Mouse (Mus musculus): ENCODE measurements around the gene Hnrnpa3. TPM values are rescaled to one million over a fixed set of nuclear protein-coding genes. Genes with fewer than 3 reads are reported as not detected.
"Not testable (repeated sequence)": the region's sequence is repeated elsewhere in the genome, so short reads cannot be mapped to it uniquely, and the experiment has no call there.

Gene Hnrnpa3
- polyA plus RNA-seq, 1 experiment from 2014 or later, result 260 TPM

GRCm38 (mm10) chr2:75694926-75695325 lies 35.9 kb downstream of the Hnrnpa3 start:
- not testable (repeated sequence) for H3K4me2 ChIP-seq (ENCODE audit: low read depth, low read length); H3K36me3 ChIP-seq (ENCODE audit: control insufficient read depth, insufficient read depth, low read length); H3K9me3 ChIP-seq (replicated peaks; ENCODE audit: control insufficient read depth, low read length); H3K9ac ChIP-seq (ENCODE audit: low read length); H3K27me3 ChIP-seq (ENCODE audit: control insufficient read depth, insufficient read depth, low read length); H3K4me3 ChIP-seq (replicated peaks; ENCODE audit: low read length); H3K27ac ChIP-seq (ENCODE audit: low read length)
- H3K4me1 ChIP-seq (ENCODE audit: control insufficient read depth, insufficient read depth, low read length), result peaks cover 46% of the 10 kb centered on the region
- ATAC-seq (ENCODE audit: insufficient read depth, low FRiP score), result peak; percentile 53; the same call in 1 of the 2 replicates
- WGBS, result 60% methylated on average over 3 of the region's 3 CpGs

GRCm38 (mm10) chr2:75695676-75696350 lies 36.8 kb downstream of the Hnrnpa3 start:
- Histone ChIP-seq H3K4me2 (ENCODE audit: low read depth, low read length) (peak overlapping the region; percentile 3; the same call in 1 of the 2 replicates), H3K9ac (ENCODE audit: low read length) (peak overlapping the region; percentile 36; the same call in 1 of the 2 replicates), H3K27me3 (ENCODE audit: control insufficient read depth, insufficient read depth, low read length) (no peaks in the 10 kb centered on the region), H3K27ac (ENCODE audit: low read length) (peak overlapping the region; percentile 44; the same call in 1 of the 2 replicates), H3K9me3 (replicated peaks; ENCODE audit: control insufficient read depth, low read length) (no peaks in the 10 kb centered on the region), H3K4me1 (ENCODE audit: control insufficient read depth, insufficient read depth, low read length) (peaks cover 50% of the 10 kb centered on the region), H3K36me3 (ENCODE audit: control insufficient read depth, insufficient read depth, low read length) (no peaks in the 10 kb centered on the region), H3K4me3 (replicated peaks; ENCODE audit: low read length) (no peak overlapping the region)
- ATAC-seq (ENCODE audit: insufficient read depth, low FRiP score), result no peak
- 39% methylated on average over 9 of the region's 9 CpGs for WGBS

- Histone ChIP-seq H3K27me3 (ENCODE audit: control insufficient read depth, insufficient read depth, low read length) (no peaks in the 10 kb centered on the region), H3K9me3 (replicated peaks; ENCODE audit: control insufficient read depth, low read length) (no peaks in the 10 kb centered on the region), H3K4me3 (replicated peaks; ENCODE audit: low read length) (no peak overlapping the region), H3K9ac (ENCODE audit: low read length) (peak overlapping the region; percentile 36; the same call in 1 of the 2 replicates), H3K4me2 (ENCODE audit: low read depth, low read length) (peak overlapping the region; percentile 3; the same call in 1 of the 2 replicates), H3K4me1 (ENCODE audit: control insufficient read depth, insufficient read depth, low read length) (peaks cover 55% of the 10 kb centered on the region), H3K27ac (ENCODE audit: low read length) (peak overlapping the region; percentile 44), H3K36me3 (ENCODE audit: control insufficient read depth, insufficient read depth, low read length) (no peaks in the 10 kb centered on the region)
- no peak for ATAC-seq (ENCODE audit: insufficient read depth, low FRiP score)
- 50% methylated on average over 5 of the region's 5 CpGs for WGBS
Observed at GRCm38 (mm10) chr2:75696371-75696770, 37.3 kb downstream of the Hnrnpa3 start.

GRCm38 (mm10) chr2:75697222-75697621 lies 38.2 kb downstream of the Hnrnpa3 start:
- Histone ChIP-seq H3K27me3 (ENCODE audit: control insufficient read depth, insufficient read depth, low read length) (no peaks in the 10 kb centered on the region), H3K27ac (ENCODE audit: low read length) (peak overlapping the region; percentile 30; the same call in 1 of the 2 replicates), H3K4me1 (ENCODE audit: control insufficient read depth, insufficient read depth, low read length) (peaks cover 61% of the 10 kb centered on the region), H3K4me2 (ENCODE audit: low read depth, low read length) (peak overlapping the region; percentile 20; the same call in 1 of the 2 replicates), H3K9ac (ENCODE audit: low read length) (no peak overlapping the region), H3K4me3 (replicated peaks; ENCODE audit: low read length) (no peak overlapping the region), H3K36me3 (ENCODE audit: control insufficient read depth, insufficient read depth, low read length) (no peaks in the 10 kb centered on the region), H3K9me3 (replicated peaks; ENCODE audit: control insufficient read depth, low read length) (no peaks in the 10 kb centered on the region)
- ATAC-seq (ENCODE audit: insufficient read depth, low FRiP score), result peak; percentile 34
- 58% methylated on average over 3 of the region's 3 CpGs for WGBS

GRCm38 (mm10) chr2:75698007-75698406 lies 38.9 kb downstream of the Hnrnpa3 start:
- H3K4me2 ChIP-seq (ENCODE audit: low read depth, low read length), result peak overlapping the region; percentile 20
- H3K9me3 ChIP-seq (replicated peaks; ENCODE audit: control insufficient read depth, low read length), result no peaks in the 10 kb centered on the region
- H3K9ac ChIP-seq (ENCODE audit: low read length), result peak overlapping the region; percentile 46; the same call in 1 of the 2 replicates
- 56% methylated on average over 4 of the region's 4 CpGs for WGBS
- no peak for ATAC-seq (ENCODE audit: insufficient read depth, low FRiP score)
- no peaks in the 10 kb centered on the region for H3K36me3 ChIP-seq (ENCODE audit: control insufficient read depth, insufficient read depth, low read length)
- H3K4me3 ChIP-seq (replicated peaks; ENCODE audit: low read length), result no peak overlapping the region
- peaks cover 60% of the 10 kb centered on the region for H3K4me1 ChIP-seq (ENCODE audit: control insufficient read depth, insufficient read depth, low read length)
- peak overlapping the region; percentile 39; the same call in 1 of the 2 replicates for H3K27ac ChIP-seq (ENCODE audit: low read length)
- no peaks in the 10 kb centered on the region for H3K27me3 ChIP-seq (ENCODE audit: control insufficient read depth, insufficient read depth, low read length)

GRCm38 (mm10) chr2:75698874-75699273 lies 39.8 kb downstream of the Hnrnpa3 start:
- H3K4me3 ChIP-seq (replicated peaks; ENCODE audit: low read length), result no peak overlapping the region
- ATAC-seq (ENCODE audit: insufficient read depth, low FRiP score), result no peak
- no peaks in the 10 kb centered on the region for H3K36me3 ChIP-seq (ENCODE audit: control insufficient read depth, insufficient read depth, low read length)
- no peaks in the 10 kb centered on the region for H3K9me3 ChIP-seq (replicated peaks; ENCODE audit: control insufficient read depth, low read length)
- H3K27me3 ChIP-seq (ENCODE audit: control insufficient read depth, insufficient read depth, low read length), result no peaks in the 10 kb centered on the region
- H3K4me2 ChIP-seq (ENCODE audit: low read depth, low read length), result peak overlapping the region; percentile 2; the same call in 1 of the 2 replicates
- peaks cover 51% of the 10 kb centered on the region for H3K4me1 ChIP-seq (ENCODE audit: control insufficient read depth, insufficient read depth, low read length)
- 80% methylated on average over 3 of the region's 3 CpGs for WGBS
- H3K27ac ChIP-seq (ENCODE audit: low read length), result peak overlapping the region; percentile 7; the same call in 1 of the 2 replicates
- H3K9ac ChIP-seq (ENCODE audit: low read length), result no peak overlapping the region

- peak overlapping the region; percentile 95 for H3K4me3 ChIP-seq (replicated peaks; ENCODE audit: low read length)
- 82% methylated on average over 3 of the region's 3 CpGs for WGBS
- no peaks in the 10 kb centered on the region for H3K9me3 ChIP-seq (replicated peaks; ENCODE audit: control insufficient read depth, low read length)
- no peak overlapping the region for H3K27ac ChIP-seq (ENCODE audit: low read length)
- H3K4me2 ChIP-seq (ENCODE audit: low read depth, low read length), result peak overlapping the region; percentile 86
- H3K27me3 ChIP-seq (ENCODE audit: control insufficient read depth, insufficient read depth, low read length), result no peaks in the 10 kb centered on the region
- no peak for ATAC-seq (ENCODE audit: insufficient read depth, low FRiP score)
- H3K4me1 ChIP-seq (ENCODE audit: control insufficient read depth, insufficient read depth, low read length), result peaks cover 50% of the 10 kb centered on the region
- H3K36me3 ChIP-seq (ENCODE audit: control insufficient read depth, insufficient read depth, low read length), result no peaks in the 10 kb centered on the region
- H3K9ac ChIP-seq (ENCODE audit: low read length), result 0 out of 2 replicates have a peak overlapping the region, but pooled peaks have one; percentile 40
Observed at GRCm38 (mm10) chr2:75700543-75700942, 41.5 kb downstream of the Hnrnpa3 start.

- Histone ChIP-seq H3K9ac (ENCODE audit: low read length) (peak overlapping the region; percentile 62), H3K4me2 (ENCODE audit: low read depth, low read length) (peak overlapping the region; percentile 86), H3K36me3 (ENCODE audit: control insufficient read depth, insufficient read depth, low read length) (no peaks in the 10 kb centered on the region), H3K9me3 (replicated peaks; ENCODE audit: control insufficient read depth, low read length) (no peaks in the 10 kb centered on the region), H3K4me3 (replicated peaks; ENCODE audit: low read length) (peak overlapping the region; percentile 95), H3K4me1 (ENCODE audit: control insufficient read depth, insufficient read depth, low read length) (peaks cover 44% of the 10 kb centered on the region), H3K27me3 (ENCODE audit: control insufficient read depth, insufficient read depth, low read length) (no peaks in the 10 kb centered on the region), H3K27ac (ENCODE audit: low read length) (peak overlapping the region; percentile 54; the same call in 1 of the 2 replicates)
- WGBS, result 56% methylated on average over 3 of the region's 3 CpGs
- ATAC-seq (ENCODE audit: insufficient read depth, low FRiP score), result no peak
Observed at GRCm38 (mm10) chr2:75701207-75701606, 42.1 kb downstream of the Hnrnpa3 start.

GRCm38 (mm10) chr2:75701822-75702587 lies 42.9 kb downstream of the Hnrnpa3 start:
- Histone ChIP-seq H3K27ac (ENCODE audit: low read length) (peak overlapping the region; percentile 38), H3K4me1 (ENCODE audit: control insufficient read depth, insufficient read depth, low read length) (peaks cover 45% of the 10 kb centered on the region), H3K9ac (ENCODE audit: low read length) (peak overlapping the region; percentile 99), H3K4me2 (ENCODE audit: low read depth, low read length) (peak overlapping the region; percentile 86), H3K36me3 (ENCODE audit: control insufficient read depth, insufficient read depth, low read length) (no peaks in the 10 kb centered on the region), H3K4me3 (replicated peaks; ENCODE audit: low read length) (peak overlapping the region; percentile 95), H3K9me3 (replicated peaks; ENCODE audit: control insufficient read depth, low read length) (no peaks in the 10 kb centered on the region), H3K27me3 (ENCODE audit: control insufficient read depth, insufficient read depth, low read length) (no peaks in the 10 kb centered on the region)
- WGBS, result 42% methylated on average over 9 of the region's 9 CpGs
- no peak for ATAC-seq (ENCODE audit: insufficient read depth, low FRiP score)

Measured in stomach, embryonic 16.5 days (tissue).